Mouse (Mus musculus) forebrain, embryonic 16.5 days (tissue): Measurements from ENCODE around the gene Mecom. TPM values are rescaled to one million over a fixed set of nuclear protein-coding genes. Genes with fewer than 3 reads are reported as not detected.
"Not testable (repeated sequence)": the region's sequence is repeated elsewhere in the genome, so short reads cannot be mapped to it uniquely, and the experiment has no call there.

Source experiments
- ATAC-seq: fragments of 200-750 bp; cut with Nextera tagmentation; 2 replicates; pipeline ENCODE4 v1.8.0; 2017; ENCODE audit warnings: mild to moderate bottlenecking, moderate library complexity
- H3K27ac ChIP-seq: fragments of 300-500 bp; sonication (generic); 2 replicates; pipeline ENCODE4 v1.5.1; 2014; ENCODE audit warnings: low read length, control low read depth
- H3K27me3 ChIP-seq: fragments of 300-500 bp; sonication (generic); replicated peaks from 2 replicates; pipeline ENCODE4 v1.6.1; 2014; ENCODE audit warnings: low read length; ENCODE audit not compliant: control insufficient read depth, insufficient read depth
- H3K36me3 ChIP-seq: fragments of 300-500 bp; sonication (generic); 2 replicates; pipeline ENCODE4 v1.6.1; 2014; ENCODE audit not compliant: control insufficient read depth, insufficient read depth
- H3K4me1 ChIP-seq: fragments of 300-500 bp; sonication (generic); replicated peaks from 2 replicates; pipeline ENCODE4 v1.6.1; 2014; ENCODE audit warnings: low read length; ENCODE audit not compliant: control insufficient read depth, insufficient read depth
- H3K4me2 ChIP-seq: fragments of 300-500 bp; sonication (generic); 2 replicates; pipeline ENCODE4 v1.6.1; 2014; ENCODE audit warnings: mild to moderate bottlenecking, low read length, control low read depth
- H3K4me3 ChIP-seq: fragments of 300-500 bp; sonication (generic); replicated peaks from 2 replicates; pipeline ENCODE4 v1.5.1; 2014; ENCODE audit warnings: mild to moderate bottlenecking, low read length, control low read depth
- H3K9ac ChIP-seq: fragments of 300-500 bp; sonication (generic); replicated peaks from 2 replicates; pipeline ENCODE4 v1.6.1; 2014; ENCODE audit warnings: low read depth, low read length, control low read depth
- H3K9me3 ChIP-seq: fragments of 300-500 bp; sonication (generic); 2 replicates; pipeline ENCODE4 v1.6.1; 2016; ENCODE audit warnings: low read length; ENCODE audit not compliant: control insufficient read depth
- WGBS: fragments of 180-500 bp; shearing (Covaris S2); extraction: QIAGEN DNeasy Blood & Tissue Kit; methylation state at CpG from one replicate; pipeline ENCODE4 v1.1.7; 2014; 5-methylcytosine and 5-hydroxymethylcytosine counted together
- polyA plus RNA-seq: library from polyadenylated mRNA; unstranded; fragments of >200 nt; fragmentation: Nextera tagmentation; extraction: Ambion mirVana; gene quantifications from 2 replicates; pipeline ENCODE4 v1.2.1, GENCODE M21; 2015

Gene Mecom
- 2.1 and 2.8 TPM in 2 replicates for polyA plus RNA-seq

GRCm38 (mm10) chr3:30547908-30548307 is at the start of gene Mecom:
TSS of gene Mecom (minus strand) at chr3:30548008.
- WGBS = 88% methylated on average over 3 of the region's 3 CpGs
- no peak for ATAC-seq
- Histone ChIP-seq H3K4me1 (peaks cover 6% of the 10 kb centered on the region), H3K36me3 (no peaks in the 10 kb centered on the region), H3K27ac (no peak within 1 kb of the TSS), H3K9me3 (no peaks in the 10 kb centered on the region), H3K4me2 (no peak within 1 kb of the TSS; the same call in 1 of the 2 replicates), H3K27me3 (no peaks in the 10 kb centered on the region), H3K4me3 (no peak within 1 kb of the TSS), H3K9ac (no peak within 1 kb of the TSS)

DNA sequence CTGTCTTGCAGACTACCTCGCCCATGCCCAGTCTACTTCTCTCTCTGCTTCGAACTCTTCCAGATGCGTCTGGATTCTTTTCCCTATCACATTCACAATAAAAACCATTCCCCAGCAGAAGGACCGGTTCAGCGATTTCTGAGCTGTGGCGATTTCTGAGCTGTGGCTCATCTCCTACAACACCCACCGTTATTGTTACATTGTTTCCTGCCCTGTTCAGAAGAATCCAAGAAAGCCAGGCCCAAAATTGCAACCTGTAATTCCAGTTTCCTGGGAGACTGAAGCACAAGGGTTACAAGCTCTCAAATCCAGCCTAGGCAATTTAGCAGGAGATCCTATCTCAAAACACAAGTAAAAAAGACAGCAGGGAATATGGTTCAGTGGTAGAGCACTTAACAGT is 49.5 kb upstream of the Mecom start:
- Histone ChIP-seq H3K27ac (no peak overlapping the region), H3K9ac (no peak overlapping the region), H3K36me3 (no peaks in the 10 kb centered on the region), H3K27me3 (no peaks in the 10 kb centered on the region), H3K4me1 (peaks cover 15% of the 10 kb centered on the region), H3K4me3 (no peak overlapping the region), H3K9me3 (no peaks in the 10 kb centered on the region), H3K4me2 (no peak overlapping the region)
- WGBS = 84% methylated on average over 7 of the region's 7 CpGs
- ATAC-seq = no peak

DNA sequence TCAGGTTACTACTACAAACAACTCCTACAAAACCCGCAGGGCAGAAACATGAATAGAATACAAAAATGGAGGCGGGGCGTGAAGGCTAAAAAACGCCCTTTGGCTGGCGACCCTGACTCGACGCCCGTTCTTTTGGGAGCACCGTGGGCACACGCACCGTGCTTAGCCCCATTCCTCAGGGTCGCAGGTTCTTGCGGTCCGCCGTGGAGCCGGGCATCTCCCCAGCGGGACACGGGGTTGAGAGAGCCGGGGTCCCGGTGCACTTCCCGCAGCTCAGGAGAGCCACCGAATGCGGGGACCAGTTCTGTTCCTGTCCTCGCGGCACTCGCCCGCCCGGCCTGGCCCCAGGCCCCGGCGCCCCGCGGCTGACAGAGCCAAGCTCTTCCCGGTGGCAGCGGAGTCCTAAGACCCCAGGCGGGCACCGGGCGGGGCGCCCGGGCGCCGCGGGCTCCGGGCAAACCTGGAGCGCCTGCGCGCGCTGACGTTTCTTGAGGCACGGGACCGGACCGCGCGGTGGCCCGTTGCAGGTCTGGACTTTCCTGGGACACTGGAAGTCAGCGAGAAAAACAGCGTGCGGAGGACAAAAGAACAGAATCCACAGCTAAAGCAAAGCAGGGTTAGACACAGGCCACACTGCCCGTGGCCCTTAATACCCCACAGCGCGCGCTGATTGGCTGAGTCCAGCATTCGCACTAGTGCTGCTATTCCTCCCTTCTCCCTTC is 47.5 kb upstream of the Mecom start:
- no peaks in the 10 kb centered on the region for H3K36me3 ChIP-seq
- peak overlapping the region; percentile 67 for H3K4me2 ChIP-seq
- H3K4me3 ChIP-seq = peak overlapping the region; percentile 76
- WGBS = under 1% methylated on average over 62 of the region's 62 CpGs
- peak overlapping the region; percentile 56 for H3K27ac ChIP-seq
- no peaks in the 10 kb centered on the region for H3K9me3 ChIP-seq
- peaks cover 12% of the 10 kb centered on the region for H3K4me1 ChIP-seq
- H3K9ac ChIP-seq = peak overlapping the region; percentile 89
- H3K27me3 ChIP-seq = no peaks in the 10 kb centered on the region
- ATAC-seq = peak; percentile 74

GRCm38 (mm10) chr3:30593719-30594485 is 46.1 kb upstream of the Mecom start:
- Histone ChIP-seq H3K27me3 (no peaks in the 10 kb centered on the region), H3K27ac (no peak overlapping the region), H3K4me2 (no peak overlapping the region), H3K4me3 (no peak overlapping the region), H3K9me3 (no peaks in the 10 kb centered on the region), H3K9ac (no peak overlapping the region), H3K36me3 (no peaks in the 10 kb centered on the region), H3K4me1 (peaks cover 5% of the 10 kb centered on the region)
- 79% methylated on average over 4 of the region's 4 CpGs for WGBS
- no peak for ATAC-seq

DNA sequence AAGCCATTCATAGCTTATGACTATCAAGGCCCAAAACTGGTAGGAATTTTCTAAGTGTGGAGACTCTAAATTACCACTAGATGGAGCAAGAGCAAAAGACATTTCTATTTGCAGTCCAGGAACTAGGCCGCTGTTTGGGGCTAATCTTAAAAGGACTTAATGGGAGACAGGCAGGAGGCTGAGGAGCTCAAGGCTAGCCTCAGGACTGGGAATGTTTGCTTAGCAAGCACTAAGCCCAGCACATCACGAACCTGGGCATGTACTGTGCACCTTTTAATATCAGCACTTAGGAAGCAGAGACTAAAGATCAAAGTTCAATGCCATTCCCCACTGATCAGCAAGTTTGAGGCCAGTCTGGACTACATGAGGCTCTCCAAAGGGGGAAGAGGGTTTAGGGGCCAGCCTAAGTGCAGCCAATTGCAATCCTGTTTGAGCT is 44.6 kb upstream of the Mecom start:
- 0% methylated on average over 2 of the region's 2 CpGs for WGBS
- Histone ChIP-seq H3K4me3 (no peak overlapping the region), H3K27me3 (no peaks in the 10 kb centered on the region), H3K36me3 (no peaks in the 10 kb centered on the region), H3K4me2 (no peak overlapping the region), H3K4me1 (peaks cover 5% of the 10 kb centered on the region), H3K27ac (no peak overlapping the region), H3K9ac (no peak overlapping the region), H3K9me3 (no peaks in the 10 kb centered on the region)
- peak; percentile 17 for ATAC-seq

- WGBS = 86% methylated on average over 6 of the region's 6 CpGs
Measured at GRCm38 (mm10) chr3:30588865-30589264, 41.1 kb upstream of the Mecom start.

DNA sequence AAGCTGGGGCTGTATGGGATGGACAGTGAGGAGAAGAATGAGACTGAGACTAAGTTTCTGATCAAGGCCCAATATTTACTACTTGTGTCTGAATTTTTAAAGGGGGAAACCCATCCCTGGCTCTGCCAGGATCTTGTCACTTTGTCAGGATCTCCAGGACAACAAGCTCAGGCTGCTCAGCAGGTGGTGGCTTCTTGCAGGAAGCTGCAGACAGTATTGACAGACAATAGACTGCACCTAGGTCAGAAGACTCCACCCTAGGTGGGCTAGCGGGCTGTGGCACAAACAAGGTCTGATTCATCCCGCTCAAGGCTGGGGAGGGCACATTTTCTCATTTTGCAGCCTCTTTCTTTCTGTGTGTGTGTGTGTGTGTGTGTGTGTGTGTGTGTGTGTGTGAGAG is 25.7 kb upstream of the Mecom start:
- H3K4me1 ChIP-seq = no peaks in the 10 kb centered on the region
- WGBS = 7% methylated on average over 2 of the region's 2 CpGs
- no peak for ATAC-seq

More at GRCm38 (mm10) chr3:30588865-30589264, 41.1 kb upstream of the Mecom start:
- Histone ChIP-seq H3K27ac (no peak overlapping the region), H3K27me3 (no peaks in the 10 kb centered on the region), H3K4me1 (no peaks in the 10 kb centered on the region), H3K9ac (no peak overlapping the region), H3K36me3 (no peaks in the 10 kb centered on the region), H3K4me3 (no peak overlapping the region), H3K4me2 (no peak overlapping the region), H3K9me3 (0 out of 2 replicates have a peak, but pooled peaks cover 3% of the 10 kb centered on the region)
- ATAC-seq = no peak

GRCm38 (mm10) chr3:30566333-30566732 is 18.5 kb upstream of the Mecom start:
- H3K27me3 ChIP-seq, H3K4me3 ChIP-seq, H3K36me3 ChIP-seq, H3K4me2 ChIP-seq, ATAC-seq, H3K4me1 ChIP-seq, H3K27ac ChIP-seq, H3K9me3 ChIP-seq, H3K9ac ChIP-seq: not testable (repeated sequence)
- 0% methylated on average over 1 of the region's 2 CpGs for WGBS

More for the DNA sequence above, 25.7 kb upstream of the Mecom start:
- Histone ChIP-seq H3K27me3 (no peaks in the 10 kb centered on the region), H3K4me3 (no peak overlapping the region), H3K9ac (no peak overlapping the region), H3K27ac (no peak overlapping the region), H3K9me3 (no peaks in the 10 kb centered on the region), H3K36me3 (no peaks in the 10 kb centered on the region), H3K4me2 (no peak overlapping the region)

- H3K27ac ChIP-seq = no peak overlapping the region
- ATAC-seq = no peak
Measured at GRCm38 (mm10) chr3:30560677-30561314, 13.0 kb upstream of the Mecom start.

More at GRCm38 (mm10) chr3:30560677-30561314, 13.0 kb upstream of the Mecom start:
- Histone ChIP-seq H3K4me3 (no peak overlapping the region), H3K27me3 (no peaks in the 10 kb centered on the region), H3K9ac (no peak overlapping the region), H3K4me1 (no peaks in the 10 kb centered on the region), H3K9me3 (no peaks in the 10 kb centered on the region), H3K36me3 (no peaks in the 10 kb centered on the region), H3K4me2 (no peak overlapping the region)
- 42% methylated on average over 6 of the region's 6 CpGs for WGBS
